Mouse (Mus musculus): Measurements from ENCODE around the gene Adamtsl3. TPM values are rescaled to one million over a fixed set of nuclear protein-coding genes. Genes with fewer than 3 reads are reported as not detected.

Adamtsl3 gene
- polyA plus RNA-seq, 1 experiment = 0.34 TPM

GRCm38 (mm10) chr7:82371411-82371810, 35.9 kb downstream of the Adamtsl3 start:
- Histone ChIP-seq H3K27me3 (ENCODE audit: control insufficient read depth, insufficient read depth, low read length, poor library complexity, severe bottlenecking) (no peaks in the 10 kb centered on the region), H3K4me1 (ENCODE audit: control insufficient read depth, insufficient read depth, low read length) (no peaks in the 10 kb centered on the region), H3K9me3 (replicated peaks; ENCODE audit: control insufficient read depth, insufficient read depth, low read length, poor library complexity, severe bottlenecking) (no peaks in the 10 kb centered on the region), H3K9ac (ENCODE audit: low read depth, poor library complexity, severe bottlenecking) (no peak overlapping the region), H3K36me3 (ENCODE audit: control insufficient read depth, insufficient read depth, low read length, poor library complexity, severe bottlenecking) (no peaks in the 10 kb centered on the region), H3K27ac (ENCODE audit: insufficient read depth, low read length) (no peak overlapping the region), H3K4me3 (ENCODE audit: low read depth, low read length) (no peak overlapping the region)
- no peak for TF ChIP-seq EP300 (IDR thresholded peaks at IDR 0.05; ENCODE audit: insufficient read depth, low read depth, low read length)
- no peak for TF ChIP-seq POLR2A (IDR thresholded peaks at IDR 0.05; ENCODE audit: insufficient read depth, low read length)
- TF ChIP-seq CTCF (IDR thresholded peaks at IDR 0.05; ENCODE audit: low read depth, low read length) = no peak

GRCm38 (mm10) chr7:82378311-82378710, 42.8 kb downstream of the Adamtsl3 start:
- Histone ChIP-seq H3K9me3 (replicated peaks; ENCODE audit: control insufficient read depth, insufficient read depth, low read length, poor library complexity, severe bottlenecking) (no peaks in the 10 kb centered on the region), H3K9ac (ENCODE audit: low read depth, poor library complexity, severe bottlenecking) (no peak overlapping the region), H3K36me3 (ENCODE audit: control insufficient read depth, insufficient read depth, low read length, poor library complexity, severe bottlenecking) (no peaks in the 10 kb centered on the region), H3K4me1 (ENCODE audit: control insufficient read depth, insufficient read depth, low read length) (no peaks in the 10 kb centered on the region), H3K27me3 (ENCODE audit: control insufficient read depth, insufficient read depth, low read length, poor library complexity, severe bottlenecking) (no peaks in the 10 kb centered on the region), H3K4me3 (ENCODE audit: low read depth, low read length) (no peak overlapping the region), H3K27ac (ENCODE audit: insufficient read depth, low read length) (no peak overlapping the region)
- TF ChIP-seq EP300 (IDR thresholded peaks at IDR 0.05; ENCODE audit: insufficient read depth, low read depth, low read length) (no peak), POLR2A (IDR thresholded peaks at IDR 0.05; ENCODE audit: insufficient read depth, low read length) (no peak), CTCF (IDR thresholded peaks at IDR 0.05; ENCODE audit: low read depth, low read length) (no peak)

GRCm38 (mm10) chr7:82379765-82380164, 44.3 kb downstream of the Adamtsl3 start:
- TF ChIP-seq POLR2A (IDR thresholded peaks at IDR 0.05; ENCODE audit: insufficient read depth, low read length) (no peak), CTCF (IDR thresholded peaks at IDR 0.05; ENCODE audit: low read depth, low read length) (no peak), EP300 (IDR thresholded peaks at IDR 0.05; ENCODE audit: insufficient read depth, low read depth, low read length) (no peak)
- Histone ChIP-seq H3K36me3 (ENCODE audit: control insufficient read depth, insufficient read depth, low read length, poor library complexity, severe bottlenecking) (no peaks in the 10 kb centered on the region), H3K9ac (ENCODE audit: low read depth, poor library complexity, severe bottlenecking) (no peak overlapping the region), H3K27me3 (ENCODE audit: control insufficient read depth, insufficient read depth, low read length, poor library complexity, severe bottlenecking) (no peaks in the 10 kb centered on the region), H3K9me3 (replicated peaks; ENCODE audit: control insufficient read depth, insufficient read depth, low read length, poor library complexity, severe bottlenecking) (no peaks in the 10 kb centered on the region), H3K4me1 (ENCODE audit: control insufficient read depth, insufficient read depth, low read length) (no peaks in the 10 kb centered on the region), H3K27ac (ENCODE audit: insufficient read depth, low read length) (no peak overlapping the region), H3K4me3 (ENCODE audit: low read depth, low read length) (no peak overlapping the region)

- Histone ChIP-seq H3K27ac (ENCODE audit: insufficient read depth, low read length) (no peak overlapping the region), H3K36me3 (ENCODE audit: control insufficient read depth, insufficient read depth, low read length, poor library complexity, severe bottlenecking) (no peaks in the 10 kb centered on the region), H3K4me3 (ENCODE audit: low read depth, low read length) (no peak overlapping the region), H3K9ac (ENCODE audit: low read depth, poor library complexity, severe bottlenecking) (no peak overlapping the region), H3K9me3 (replicated peaks; ENCODE audit: control insufficient read depth, insufficient read depth, low read length, poor library complexity, severe bottlenecking) (no peaks in the 10 kb centered on the region), H3K27me3 (ENCODE audit: control insufficient read depth, insufficient read depth, low read length, poor library complexity, severe bottlenecking) (no peaks in the 10 kb centered on the region), H3K4me1 (ENCODE audit: control insufficient read depth, insufficient read depth, low read length) (no peaks in the 10 kb centered on the region)
- TF ChIP-seq EP300 (IDR thresholded peaks at IDR 0.05; ENCODE audit: insufficient read depth, low read depth, low read length) = no peak
- no peak for TF ChIP-seq CTCF (IDR thresholded peaks at IDR 0.05; ENCODE audit: low read depth, low read length)
- no peak for TF ChIP-seq POLR2A (IDR thresholded peaks at IDR 0.05; ENCODE audit: insufficient read depth, low read length)
Measured at GRCm38 (mm10) chr7:82382843-82383535, 47.5 kb downstream of the Adamtsl3 start.

DNA sequence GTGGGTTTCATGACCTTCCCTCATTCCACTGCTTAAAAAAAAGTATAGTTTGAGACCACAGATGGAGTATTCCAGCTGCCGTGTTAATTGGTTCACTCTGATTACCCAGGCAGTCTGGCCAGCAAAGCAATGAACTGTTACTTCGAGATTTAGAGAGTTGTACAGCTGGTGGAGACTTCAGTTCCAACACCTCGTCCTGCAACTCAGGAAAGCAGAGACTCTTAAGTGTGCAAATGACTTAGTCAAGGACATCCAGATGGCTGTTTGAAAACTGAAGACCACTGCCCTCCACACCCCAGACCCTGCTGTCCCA, 48.0 kb downstream of the Adamtsl3 start:
- Histone ChIP-seq H3K9ac (ENCODE audit: low read depth, poor library complexity, severe bottlenecking) (no peak overlapping the region), H3K27ac (ENCODE audit: insufficient read depth, low read length) (no peak overlapping the region), H3K4me3 (ENCODE audit: low read depth, low read length) (no peak overlapping the region), H3K27me3 (ENCODE audit: control insufficient read depth, insufficient read depth, low read length, poor library complexity, severe bottlenecking) (no peaks in the 10 kb centered on the region), H3K4me1 (ENCODE audit: control insufficient read depth, insufficient read depth, low read length) (no peaks in the 10 kb centered on the region), H3K36me3 (ENCODE audit: control insufficient read depth, insufficient read depth, low read length, poor library complexity, severe bottlenecking) (no peaks in the 10 kb centered on the region), H3K9me3 (replicated peaks; ENCODE audit: control insufficient read depth, insufficient read depth, low read length, poor library complexity, severe bottlenecking) (no peaks in the 10 kb centered on the region)
- no peak for TF ChIP-seq CTCF (IDR thresholded peaks at IDR 0.05; ENCODE audit: low read depth, low read length)
- no peak for TF ChIP-seq EP300 (IDR thresholded peaks at IDR 0.05; ENCODE audit: insufficient read depth, low read depth, low read length)
- TF ChIP-seq POLR2A (IDR thresholded peaks at IDR 0.05; ENCODE audit: insufficient read depth, low read length) = no peak

- Histone ChIP-seq H3K36me3 (ENCODE audit: control insufficient read depth, insufficient read depth, low read length, poor library complexity, severe bottlenecking) (no peaks in the 10 kb centered on the region), H3K4me3 (ENCODE audit: low read depth, low read length) (no peak overlapping the region), H3K9me3 (replicated peaks; ENCODE audit: control insufficient read depth, insufficient read depth, low read length, poor library complexity, severe bottlenecking) (no peaks in the 10 kb centered on the region), H3K4me1 (ENCODE audit: control insufficient read depth, insufficient read depth, low read length) (no peaks in the 10 kb centered on the region), H3K27ac (ENCODE audit: insufficient read depth, low read length) (no peak overlapping the region), H3K27me3 (ENCODE audit: control insufficient read depth, insufficient read depth, low read length, poor library complexity, severe bottlenecking) (no peaks in the 10 kb centered on the region), H3K9ac (ENCODE audit: low read depth, poor library complexity, severe bottlenecking) (no peak overlapping the region)
- TF ChIP-seq CTCF (IDR thresholded peaks at IDR 0.05; ENCODE audit: low read depth, low read length) (no peak), EP300 (IDR thresholded peaks at IDR 0.05; ENCODE audit: insufficient read depth, low read depth, low read length) (no peak), POLR2A (IDR thresholded peaks at IDR 0.05; ENCODE audit: insufficient read depth, low read length) (no peak)
Measured at GRCm38 (mm10) chr7:82387121-82387520, 51.6 kb downstream of the Adamtsl3 start.

Data from ES-Bruce4 (cell line).